Mouse (Mus musculus) G1E (cell line): ENCODE data around the gene Olfr551. TPM values are rescaled to one million over a fixed set of nuclear protein-coding genes. Genes with fewer than 3 reads are reported as not detected.
"Not testable (repeated sequence)": the region's sequence is repeated elsewhere in the genome, so short reads cannot be mapped to it uniquely, and the experiment has no call there.

Source experiments
- ATAC-seq: 2 replicates; pipeline ENCODE4 v1.8.0; 2016; ENCODE audit warnings: mild to moderate bottlenecking; ENCODE audit not compliant: insufficient number of reproducible peaks, poor library complexity, low FRiP score, severe bottlenecking; ENCODE audit errors: extremely low read depth
- DNase-seq: peaks from one replicate; pipeline ENCODE4 v3.0.0; 2012; ENCODE audit warnings: low spot score
- H3K27me3 ChIP-seq: 2 replicates; pipeline ENCODE4 v1.6.1; 2012; ENCODE audit warnings: mild to moderate bottlenecking, low read length, inconsistent platforms; ENCODE audit not compliant: insufficient read depth
- H3K36me3 ChIP-seq: replicated peaks from 2 replicates; pipeline ENCODE3; 2012; ENCODE audit warnings: mild to moderate bottlenecking, inconsistent platforms
- H3K4me1 ChIP-seq: 2 replicates; pipeline ENCODE4 v1.6.1; 2012; ENCODE audit warnings: low read depth, low read length, inconsistent platforms, mixed read lengths; ENCODE audit not compliant: insufficient read depth
- H3K4me3 ChIP-seq: 2 replicates; pipeline ENCODE4 v1.5.1; 2012; ENCODE audit warnings: low read depth, mild to moderate bottlenecking, inconsistent platforms, low read length, moderate library complexity, mixed read lengths
- H3K9me3 ChIP-seq: replicated peaks from 2 replicates; pipeline ENCODE4 v1.6.1; 2012; ENCODE audit warnings: inconsistent platforms
- CTCF ChIP-seq: IDR thresholded peaks from 2 replicates; pipeline ENCODE4 v1.5.1; 2012; ENCODE audit warnings: low read depth, low read length, inconsistent platforms, mixed read lengths
- GATA1 ChIP-seq: IDR thresholded peaks from 2 replicates; pipeline ENCODE4 v1.6.1; 2012; ENCODE audit warnings: borderline replicate concordance, low read length, inconsistent platforms, mixed read lengths
- GATA2 ChIP-seq: IDR thresholded peaks from 2 replicates; pipeline ENCODE4 v1.6.1; 2012; ENCODE audit warnings: low read depth, low read length, inconsistent platforms, borderline replicate concordance
- POLR2AphosphoS5 ChIP-seq: IDR thresholded peaks from 2 replicates; pipeline ENCODE4 v1.6.1; 2012; ENCODE audit warnings: low read depth, low read length, inconsistent platforms; ENCODE audit not compliant: insufficient replicate concordance
- TAL1 ChIP-seq: conservative IDR thresholded peaks from 2 replicates; pipeline ENCODE4 v1.6.1; 2012; ENCODE audit warnings: low read depth, low read length, inconsistent platforms, mixed read lengths
- polyA plus RNA-seq: library from polyadenylated mRNA; stranded (reverse); fragments of >175 nt; gene quantifications from 2 replicates; pipeline ENCODE4 v1.2.3, GENCODE M21; 2012
- total RNA-seq, 2 experiments: library from RNA; stranded (forward) in 1 of 2; stranded (reverse) in 1 of 2; fragments of 200-1000 nt in 1 of 2; fragments of >200 nt in 1 of 2; fragmentation: Nextera tagmentation in 1 of 2; gene quantifications; 2 replicates each; pipeline ENCODE4 v1.2.3; 2014 to 2017

Olfr551 gene
- total RNA-seq (2014; fragmentation: Nextera tagmentation): not detected in 2 replicates
- 0.23 and 0.27 TPM in 2 replicates for total RNA-seq (2017)
- not detected in 2 replicates for polyA plus RNA-seq

DNA sequence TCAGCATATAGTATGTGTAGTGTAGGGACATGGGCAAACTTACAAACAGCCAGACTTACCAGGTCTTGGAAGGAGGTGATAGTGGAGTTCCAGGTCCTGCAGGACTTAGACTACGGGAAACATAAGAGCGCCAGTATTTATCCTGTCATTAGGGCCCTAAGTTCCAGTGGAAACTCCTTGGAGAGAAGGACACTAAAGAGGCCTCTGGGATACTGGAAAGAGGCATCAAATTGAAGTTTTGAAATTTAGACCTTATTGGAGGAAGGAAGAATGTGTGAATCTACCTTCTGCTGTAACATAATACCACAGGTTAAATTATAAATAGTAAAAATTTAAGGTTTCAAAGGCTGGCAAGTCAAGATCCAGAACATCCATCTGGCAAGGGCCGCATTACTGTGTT, at the start of gene Olfr551:
TSS of gene Olfr551 (minus strand) at position 101 of the 400 bp plus-strand sequence.
- Histone ChIP-seq H3K4me3 (no peak within 1 kb of the TSS), H3K36me3 (no peaks in the 10 kb centered on the region), H3K4me1 (no peaks in the 10 kb centered on the region), H3K27me3 (no peaks in the 10 kb centered on the region), H3K9me3 (no peaks in the 10 kb centered on the region)
- no peak for ATAC-seq
- TF ChIP-seq CTCF: no peak
- TF ChIP-seq TAL1: no peak
- TF ChIP-seq POLR2AphosphoS5: no peak
- no peak for TF ChIP-seq GATA1
- no peak for DNase-seq

DNA sequence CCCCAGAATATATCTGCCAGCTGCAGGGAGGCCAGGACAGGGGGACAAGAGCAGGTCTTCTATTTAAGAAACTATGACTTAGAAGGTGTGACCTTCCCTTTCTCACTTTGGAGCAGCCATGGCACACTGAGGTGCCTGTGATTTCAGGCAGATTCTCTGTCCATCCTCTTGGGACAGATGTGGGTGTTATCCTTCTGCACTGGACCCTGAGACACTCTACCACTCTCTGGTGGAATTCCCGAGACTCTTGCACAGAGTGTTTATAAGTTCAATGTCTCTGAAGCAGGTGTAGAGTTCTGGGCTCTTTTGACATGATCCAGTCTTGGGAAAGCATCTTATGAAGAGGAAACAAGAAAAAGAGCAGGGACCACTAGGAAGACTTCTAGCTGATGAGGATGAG, 46.4 kb upstream of the Olfr551 start, which contains the start of gene Olfr554:
TSS of gene Olfr554 (plus strand) at position 301 of the 400 bp plus-strand sequence.
- Histone ChIP-seq H3K27me3 (no peaks in the 10 kb centered on the region), H3K4me1 (no peaks in the 10 kb centered on the region), H3K4me3 (no peak within 1 kb of the TSS), H3K36me3 (no peaks in the 10 kb centered on the region), H3K9me3 (no peaks in the 10 kb centered on the region)
- TF ChIP-seq GATA1: no peak
- no peak for TF ChIP-seq CTCF
- TF ChIP-seq TAL1: no peak
- no peak for TF ChIP-seq GATA2
- no peak for TF ChIP-seq POLR2AphosphoS5
- no peak for DNase-seq
- ATAC-seq: no peak

DNA sequence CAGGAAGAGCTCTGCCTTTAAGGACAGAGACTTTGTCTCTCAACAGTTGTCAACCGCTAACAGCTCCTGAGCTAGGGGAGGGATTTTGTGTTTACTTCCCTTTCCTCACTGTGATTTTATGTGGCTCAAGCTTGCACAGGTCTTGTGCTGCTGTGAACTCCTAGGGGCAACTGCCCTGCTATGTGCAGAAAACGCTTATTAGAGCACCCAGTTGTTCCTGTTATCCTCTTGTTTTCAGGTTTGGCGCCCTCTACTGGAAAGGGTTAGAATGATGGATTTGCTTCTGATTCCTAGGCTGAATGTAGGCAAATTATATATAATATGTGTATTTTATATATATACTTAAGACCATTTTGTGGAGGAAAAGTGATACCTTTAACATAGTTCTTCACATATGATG, 45.0 kb upstream of the Olfr551 start:
- TF ChIP-seq CTCF (0 out of 2 replicates have a peak, but pooled peaks have one; percentile 9), TAL1 (no peak)
- no peaks in the 10 kb centered on the region for H3K27me3 ChIP-seq
- no peak for ATAC-seq

DNA sequence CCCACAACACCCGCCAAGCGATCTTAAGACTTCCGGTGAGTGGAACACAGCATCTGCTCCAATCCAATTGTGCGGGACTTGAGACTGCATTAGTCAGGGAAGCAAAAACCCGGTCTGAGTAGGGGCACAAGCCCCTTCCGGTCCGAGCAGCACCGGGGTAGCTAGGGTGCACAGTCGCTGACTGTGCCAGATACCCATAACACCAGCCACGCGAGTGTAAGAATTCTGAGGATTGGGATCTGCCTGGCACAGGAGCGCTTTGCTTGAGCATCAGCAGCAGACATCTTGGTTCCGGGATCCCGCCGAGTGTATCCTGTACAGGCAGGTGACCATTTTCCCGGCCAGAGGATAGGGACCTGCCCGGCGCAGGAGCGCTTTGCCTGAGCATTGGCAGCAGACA, 28.7 kb upstream of the Olfr551 start:
- H3K4me3 ChIP-seq, ATAC-seq, H3K27me3 ChIP-seq, H3K36me3 ChIP-seq, DNase-seq, H3K9me3 ChIP-seq, H3K4me1 ChIP-seq: not testable (repeated sequence)

More for the DNA sequence above, 45.0 kb upstream of the Olfr551 start:
- Histone ChIP-seq H3K4me1 (no peaks in the 10 kb centered on the region), H3K4me3 (no peak overlapping the region), H3K36me3 (no peaks in the 10 kb centered on the region), H3K9me3 (no peaks in the 10 kb centered on the region)
- DNase-seq: peak; percentile 2

DNA sequence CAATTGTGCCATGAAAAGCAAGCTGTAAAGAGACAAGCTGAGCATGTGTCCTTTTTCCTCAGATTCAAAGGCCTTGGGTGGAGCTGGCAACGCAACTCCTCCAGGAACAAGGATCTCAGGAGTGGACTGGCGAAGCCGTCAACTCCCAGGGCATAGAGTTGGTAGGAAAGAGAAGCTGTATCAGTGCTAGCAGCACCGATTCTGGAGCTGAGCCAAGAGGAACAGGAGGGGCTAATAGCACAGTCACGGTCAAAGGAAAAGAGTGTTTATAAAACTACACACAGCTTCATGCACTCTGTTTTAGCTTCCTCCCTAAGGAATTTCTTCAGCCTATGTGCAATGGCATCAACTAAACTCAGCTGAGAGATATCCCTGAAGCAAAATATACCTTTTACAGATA, 27.9 kb upstream of the Olfr551 start:
- no peaks in the 10 kb centered on the region for H3K4me1 ChIP-seq
- H3K27me3 ChIP-seq: no peaks in the 10 kb centered on the region
- no peaks in the 10 kb centered on the region for H3K36me3 ChIP-seq
- ATAC-seq: no peak
- TF ChIP-seq TAL1 (no peak), POLR2AphosphoS5 (no peak), GATA1 (no peak), CTCF (no peak), GATA2 (no peak)
- no peak for DNase-seq
- H3K4me3 ChIP-seq: no peak overlapping the region
- H3K9me3 ChIP-seq: no peaks in the 10 kb centered on the region

DNA sequence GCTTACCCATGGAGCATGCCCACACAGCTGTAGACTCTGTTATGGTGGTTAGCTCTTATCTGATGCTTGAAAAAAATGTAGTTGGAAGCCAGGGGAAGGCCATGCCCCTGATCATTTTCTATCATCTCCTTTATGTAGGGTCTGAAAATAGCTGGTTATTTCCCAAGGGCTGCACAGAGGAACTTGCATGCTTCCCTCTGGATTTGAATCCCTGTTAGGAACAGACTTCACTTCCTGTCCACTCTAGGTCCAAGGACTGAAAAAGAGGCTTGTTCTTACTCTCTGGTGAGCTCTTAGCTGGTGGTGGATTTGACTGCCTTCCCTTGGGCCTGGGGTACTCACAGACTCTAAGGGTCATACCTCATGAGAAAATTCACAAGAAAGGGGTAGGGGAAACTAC, 26.4 kb upstream of the Olfr551 start, which contains the start of gene Olfr553:
TSS of gene Olfr553 (minus strand) at position 101 of the 400 bp plus-strand sequence.
- H3K36me3 ChIP-seq: no peaks in the 10 kb centered on the region
- no peak for ATAC-seq
- TF ChIP-seq CTCF: no peak
- H3K4me1 ChIP-seq: no peaks in the 10 kb centered on the region
- no peak within 1 kb of the TSS for H3K4me3 ChIP-seq
- DNase-seq: no peak
- no peaks in the 10 kb centered on the region for H3K9me3 ChIP-seq
- H3K27me3 ChIP-seq: no peaks in the 10 kb centered on the region

DNA sequence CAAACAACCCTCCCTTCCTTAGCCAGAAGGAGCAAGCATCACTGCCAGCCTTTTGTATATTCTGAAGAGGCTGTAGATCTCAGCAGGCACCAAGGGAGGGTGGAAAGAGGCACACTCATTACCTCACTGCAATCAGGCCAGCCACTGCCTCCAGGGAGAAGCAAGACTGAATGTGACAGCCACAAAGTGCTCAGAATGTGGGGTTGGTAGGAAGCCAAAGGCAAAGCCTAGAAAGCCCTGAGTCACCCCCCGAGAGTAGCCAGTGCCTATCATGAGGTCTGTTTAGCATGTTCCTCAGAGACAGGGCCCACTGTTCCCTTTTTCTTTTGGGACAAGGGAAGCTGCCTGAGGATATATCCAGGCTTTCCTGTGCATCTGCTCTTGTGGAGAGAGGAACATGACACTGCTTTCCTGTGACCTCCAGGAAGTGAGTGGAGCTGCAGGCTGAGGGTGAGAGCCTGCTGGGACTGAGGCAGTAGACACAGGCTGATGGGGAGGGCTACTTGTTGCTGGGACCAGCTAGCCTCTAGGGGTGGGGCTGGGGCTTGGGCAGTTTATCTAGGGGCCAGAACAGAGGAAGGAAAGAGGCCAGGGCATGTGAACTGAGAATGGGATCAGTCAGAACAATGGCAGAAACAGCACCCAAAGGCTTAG, 5.8 kb upstream of the Olfr551 start, which contains the start of gene Olfr552:
TSS of gene Olfr552 (plus strand) at position 393 of the 654 bp plus-strand sequence.
- no peaks in the 10 kb centered on the region for H3K4me1 ChIP-seq
- no peak for TF ChIP-seq GATA1
- no peak for TF ChIP-seq CTCF
- no peak for TF ChIP-seq GATA2
- no peak for TF ChIP-seq TAL1
- no peak for TF ChIP-seq POLR2AphosphoS5
- no peak for ATAC-seq

More for the DNA sequence above, 5.8 kb upstream of the Olfr551 start, which contains the start of gene Olfr552:
- H3K9me3 ChIP-seq: no peaks in the 10 kb centered on the region
- H3K36me3 ChIP-seq: no peaks in the 10 kb centered on the region
- H3K4me3 ChIP-seq: no peak within 1 kb of the TSS
- no peak for DNase-seq
- peaks cover 4% of the 10 kb centered on the region; the same call in 1 of the 2 replicates for H3K27me3 ChIP-seq
